Mouse (Mus musculus): Measurements from ENCODE around the gene Sacs. TPM values are rescaled to one million over a fixed set of nuclear protein-coding genes. Genes with fewer than 3 reads are reported as not detected.

Gene Sacs
- polyA plus RNA-seq, 1 experiment, result 12.1 TPM

GRCm38 (mm10) chr14:61252596-61253388 is 114.5 kb downstream of the Sacs start:
- DNase-seq (ENCODE audit: low read depth), result no peak
- TF ChIP-seq CTCF (IDR thresholded peaks at IDR 0.05; ENCODE audit: borderline replicate concordance, extremely low read depth, insufficient read depth, insufficient read length) (no peak), POLR2A (IDR thresholded peaks at IDR 0.05; ENCODE audit: borderline replicate concordance, extremely low read depth, insufficient read depth, insufficient read length, poor library complexity, severe bottlenecking) (no peak)

- TF ChIP-seq CTCF (IDR thresholded peaks at IDR 0.05; ENCODE audit: borderline replicate concordance, extremely low read depth, insufficient read depth, insufficient read length) (no peak), POLR2A (IDR thresholded peaks at IDR 0.05; ENCODE audit: borderline replicate concordance, extremely low read depth, insufficient read depth, insufficient read length, poor library complexity, severe bottlenecking) (no peak)
- peak; percentile 13 for DNase-seq (ENCODE audit: low read depth)
Observed at GRCm38 (mm10) chr14:61258352-61258751, 120.1 kb downstream of the Sacs start, which contains the start of gene Sgcg. TSS of gene Sgcg (minus strand) at chr14:61258490.

- no peak for DNase-seq (ENCODE audit: low read depth)
- no peak for TF ChIP-seq CTCF (IDR thresholded peaks at IDR 0.05; ENCODE audit: borderline replicate concordance, extremely low read depth, insufficient read depth, insufficient read length)
- TF ChIP-seq POLR2A (IDR thresholded peaks at IDR 0.05; ENCODE audit: borderline replicate concordance, extremely low read depth, insufficient read depth, insufficient read length, poor library complexity, severe bottlenecking), result no peak
Observed at GRCm38 (mm10) chr14:61259084-61259483, 120.8 kb downstream of the Sacs start.

- TF ChIP-seq CTCF (IDR thresholded peaks at IDR 0.05; ENCODE audit: borderline replicate concordance, extremely low read depth, insufficient read depth, insufficient read length) (no peak), POLR2A (IDR thresholded peaks at IDR 0.05; ENCODE audit: borderline replicate concordance, extremely low read depth, insufficient read depth, insufficient read length, poor library complexity, severe bottlenecking) (no peak)
Observed at GRCm38 (mm10) chr14:61267908-61268475, 129.7 kb downstream of the Sacs start.

GRCm38 (mm10) chr14:61274414-61275198 is 136.3 kb downstream of the Sacs start:
- no peak for TF ChIP-seq POLR2A (IDR thresholded peaks at IDR 0.05; ENCODE audit: borderline replicate concordance, extremely low read depth, insufficient read depth, insufficient read length, poor library complexity, severe bottlenecking)
- no peak for TF ChIP-seq CTCF (IDR thresholded peaks at IDR 0.05; ENCODE audit: borderline replicate concordance, extremely low read depth, insufficient read depth, insufficient read length)
- no peak for DNase-seq (ENCODE audit: low read depth)

More at GRCm38 (mm10) chr14:61267908-61268475, 129.7 kb downstream of the Sacs start:
- no peak for DNase-seq (ENCODE audit: low read depth)

- DNase-seq (ENCODE audit: low read depth), result peak; percentile 52
- TF ChIP-seq POLR2A (IDR thresholded peaks at IDR 0.05; ENCODE audit: borderline replicate concordance, extremely low read depth, insufficient read depth, insufficient read length, poor library complexity, severe bottlenecking) (no peak), CTCF (IDR thresholded peaks at IDR 0.05; ENCODE audit: borderline replicate concordance, extremely low read depth, insufficient read depth, insufficient read length) (peak; percentile 44; the same call in 1 of the 2 replicates)
Observed at GRCm38 (mm10) chr14:61277285-61277684, 139.0 kb downstream of the Sacs start.

GRCm38 (mm10) chr14:61278676-61279300 is 140.5 kb downstream of the Sacs start:
- no peak for DNase-seq (ENCODE audit: low read depth)
- no peak for TF ChIP-seq POLR2A (IDR thresholded peaks at IDR 0.05; ENCODE audit: borderline replicate concordance, extremely low read depth, insufficient read depth, insufficient read length, poor library complexity, severe bottlenecking)

GRCm38 (mm10) chr14:61288606-61289286 is 150.5 kb downstream of the Sacs start:
- TF ChIP-seq CTCF (IDR thresholded peaks at IDR 0.05; ENCODE audit: borderline replicate concordance, extremely low read depth, insufficient read depth, insufficient read length), result no peak
- no peak for TF ChIP-seq POLR2A (IDR thresholded peaks at IDR 0.05; ENCODE audit: borderline replicate concordance, extremely low read depth, insufficient read depth, insufficient read length, poor library complexity, severe bottlenecking)
- no peak for DNase-seq (ENCODE audit: low read depth)

Other genes starting within 250 kb of the Sacs start
- gene Tnfrsf19, start 92.0 kb upstream of the Sacs start, polyA plus RNA-seq (2012; rRNA removed), result 36.5 and 36.9 TPM in 2 replicates
- gene Sgcg, start 120.0 kb downstream of the Sacs start, polyA plus RNA-seq (2012; rRNA removed), result 0.07 and 0.10 TPM in 2 replicates
- 0.40 and 0.42 TPM in 2 replicates for gene Arl11, start 171.3 kb downstream of the Sacs start, polyA plus RNA-seq (2012; rRNA removed)
- 4.2 and 4.5 TPM in 2 replicates for gene Ebpl, start 222.0 kb downstream of the Sacs start, polyA plus RNA-seq (2012; rRNA removed)

Measured in brain, embryonic 14.5 days (tissue).